Mouse (Mus musculus): Measurements from ENCODE around the gene Gabrg2. TPM values are rescaled to one million over a fixed set of nuclear protein-coding genes. Genes with fewer than 3 reads are reported as not detected.

Gabrg2 gene
- polyA plus RNA-seq, 1 experiment from 2014 or later = 156 TPM

DNA sequence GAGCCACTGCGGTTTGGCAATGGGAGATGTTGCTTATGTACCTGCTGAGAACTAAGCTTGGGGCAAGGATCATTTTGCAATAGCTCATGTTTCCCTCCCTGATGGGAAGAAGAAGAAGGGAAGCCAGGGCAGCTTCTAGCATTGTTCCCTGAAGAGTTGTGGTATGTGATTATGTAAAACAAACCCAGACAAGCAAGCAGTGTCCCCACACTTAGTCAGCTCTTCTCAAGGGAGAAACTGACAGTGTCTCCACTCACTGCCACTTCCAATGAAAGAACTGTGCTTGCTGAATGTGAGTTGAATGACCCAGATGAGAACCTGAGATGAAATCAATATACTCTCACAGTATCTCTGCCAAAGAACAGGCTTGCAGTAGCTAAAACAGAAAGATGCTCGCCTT is 62.7 kb downstream of the Gabrg2 start:
- H3K4me3 ChIP-seq (ENCODE audit: low read depth, low read length) = no peak overlapping the region
- H3K4me1 ChIP-seq (ENCODE audit: control insufficient read depth, insufficient read depth, low read length) = no peaks in the 10 kb centered on the region
- H3K4me2 ChIP-seq (ENCODE audit: low read length) = no peak overlapping the region
- no peak for ATAC-seq
- 71% methylated on average over 2 of the region's 2 CpGs for WGBS
- no peak overlapping the region for H3K9ac ChIP-seq (ENCODE audit: low read depth, low read length)
- no peaks in the 10 kb centered on the region for H3K36me3 ChIP-seq (ENCODE audit: control insufficient read depth, insufficient read depth, low read length)
- H3K27ac ChIP-seq (ENCODE audit: low read length) = no peak overlapping the region
- H3K9me3 ChIP-seq (replicated peaks; ENCODE audit: control insufficient read depth, low read length, poor library complexity, severe bottlenecking) = no peaks in the 10 kb centered on the region
- H3K27me3 ChIP-seq (ENCODE audit: control insufficient read depth, insufficient read depth, low read depth, low read length) = no peaks in the 10 kb centered on the region

DNA sequence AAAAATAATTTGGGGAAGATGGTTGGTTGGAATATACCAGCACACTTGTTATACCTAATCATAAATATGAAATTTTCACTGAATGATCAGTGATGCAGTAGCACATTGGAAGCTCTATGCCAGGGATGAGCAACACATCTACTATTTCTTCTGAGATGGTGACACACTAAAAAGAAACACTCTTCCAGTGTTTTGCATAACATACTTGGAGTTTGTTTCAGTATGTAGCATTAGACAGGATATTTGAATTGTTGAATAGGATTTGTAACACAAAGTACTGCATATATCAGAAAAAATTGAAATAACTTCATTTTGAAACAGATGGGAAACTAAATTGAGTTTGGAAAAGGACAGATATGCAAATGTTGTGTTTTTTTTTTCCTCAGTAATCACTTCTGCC is 81.8 kb downstream of the Gabrg2 start:
- H3K36me3 ChIP-seq (ENCODE audit: control insufficient read depth, insufficient read depth, low read length) = peaks cover 4% of the 10 kb centered on the region; the same call in 1 of the 2 replicates
- H3K9ac ChIP-seq (ENCODE audit: low read depth, low read length) = no peak overlapping the region
- no peaks in the 10 kb centered on the region for H3K27me3 ChIP-seq (ENCODE audit: control insufficient read depth, insufficient read depth, low read depth, low read length)
- no peaks in the 10 kb centered on the region for H3K4me1 ChIP-seq (ENCODE audit: control insufficient read depth, insufficient read depth, low read length)
- H3K27ac ChIP-seq (ENCODE audit: low read length) = no peak overlapping the region
- ATAC-seq = no peak
- H3K4me3 ChIP-seq (ENCODE audit: low read depth, low read length) = no peak overlapping the region
- H3K4me2 ChIP-seq (ENCODE audit: low read length) = no peak overlapping the region
- no peaks in the 10 kb centered on the region for H3K9me3 ChIP-seq (replicated peaks; ENCODE audit: control insufficient read depth, low read length, poor library complexity, severe bottlenecking)

DNA sequence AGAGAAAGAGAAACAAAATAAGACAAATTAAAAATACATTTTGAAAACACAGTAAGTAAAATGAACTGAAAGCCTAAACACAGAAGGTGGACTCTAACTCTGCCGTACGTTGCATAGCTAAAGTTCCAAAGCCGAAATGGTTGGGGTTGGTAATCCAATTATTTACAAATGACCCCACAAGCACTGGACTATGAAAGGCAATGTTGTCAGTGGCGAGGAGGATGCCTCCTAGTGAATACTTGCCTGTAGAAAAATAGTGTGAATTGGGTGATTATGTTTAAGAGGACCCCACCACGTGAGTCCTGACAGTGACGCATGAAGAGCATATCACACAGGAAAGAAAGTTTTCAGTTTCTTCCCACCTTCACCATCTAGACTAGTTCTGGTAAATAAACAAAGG is 86.6 kb downstream of the Gabrg2 start:
- no peak overlapping the region for H3K4me3 ChIP-seq (ENCODE audit: low read depth, low read length)
- no peak overlapping the region for H3K4me2 ChIP-seq (ENCODE audit: low read length)
- ATAC-seq = no peak
- no peak overlapping the region for H3K27ac ChIP-seq (ENCODE audit: low read length)
- no peaks in the 10 kb centered on the region for H3K27me3 ChIP-seq (ENCODE audit: control insufficient read depth, insufficient read depth, low read depth, low read length)
- H3K9ac ChIP-seq (ENCODE audit: low read depth, low read length) = no peak overlapping the region
- H3K36me3 ChIP-seq (ENCODE audit: control insufficient read depth, insufficient read depth, low read length) = peaks cover 10% of the 10 kb centered on the region; the same call in 1 of the 2 replicates
- H3K4me1 ChIP-seq (ENCODE audit: control insufficient read depth, insufficient read depth, low read length) = no peaks in the 10 kb centered on the region
- 34% methylated on average over 6 of the region's 6 CpGs for WGBS
- H3K9me3 ChIP-seq (replicated peaks; ENCODE audit: control insufficient read depth, low read length, poor library complexity, severe bottlenecking) = no peaks in the 10 kb centered on the region

- 84% methylated on average over 2 of the region's 2 CpGs for WGBS
- no peak overlapping the region for H3K4me3 ChIP-seq (ENCODE audit: low read depth, low read length)
- H3K36me3 ChIP-seq (ENCODE audit: control insufficient read depth, insufficient read depth, low read length) = no peaks in the 10 kb centered on the region
- no peak overlapping the region for H3K4me2 ChIP-seq (ENCODE audit: low read length)
- no peak overlapping the region for H3K9ac ChIP-seq (ENCODE audit: low read depth, low read length)
- ATAC-seq = no peak
- no peaks in the 10 kb centered on the region for H3K9me3 ChIP-seq (replicated peaks; ENCODE audit: control insufficient read depth, low read length, poor library complexity, severe bottlenecking)
- H3K4me1 ChIP-seq (ENCODE audit: control insufficient read depth, insufficient read depth, low read length) = no peaks in the 10 kb centered on the region
- H3K27me3 ChIP-seq (ENCODE audit: control insufficient read depth, insufficient read depth, low read depth, low read length) = no peaks in the 10 kb centered on the region
- no peak overlapping the region for H3K27ac ChIP-seq (ENCODE audit: low read length)
Measured at GRCm38 (mm10) chr11:41903661-41904060, 97.0 kb downstream of the Gabrg2 start.

Other genes with a start within 250 kb of the Gabrg2 start
- 36.3 and 52.8 TPM in 2 replicates for gene Gabra1, start 182.1 kb upstream of the Gabrg2 start, polyA plus RNA-seq (2015; fragmentation: Nextera tagmentation; extraction: Ambion mirVana)